Mouse (Mus musculus): ENCODE measurements around the gene Pcdh9. TPM values are rescaled to one million over a fixed set of nuclear protein-coding genes. Genes with fewer than 3 reads are reported as not detected.
A peak's percentile ranks its signal among the peaks of the same experiment; 100 is the strongest.

Gene Pcdh9
- polyA plus RNA-seq, 1 experiment: not detected

DNA sequence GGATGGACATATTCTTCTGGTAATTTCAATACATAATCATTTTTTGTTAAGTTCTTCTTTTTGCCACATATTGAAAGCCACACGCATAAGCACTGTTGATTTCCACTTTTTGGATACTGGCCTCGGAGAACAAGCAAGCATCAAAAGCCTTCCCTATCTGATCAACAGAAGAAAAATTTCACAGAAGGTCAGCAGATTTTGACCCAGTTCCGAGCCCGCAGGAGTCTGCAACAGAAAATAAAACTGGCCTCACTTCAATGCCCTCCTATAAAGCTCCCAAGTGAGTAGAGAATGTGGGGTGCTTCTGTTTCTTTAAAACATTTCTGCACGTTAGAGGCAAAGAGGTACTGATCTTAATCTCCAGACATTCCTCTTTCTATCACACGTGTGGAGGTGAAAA, 63.3 kb downstream of the Pcdh9 start:
- H3K27ac ChIP-seq (ENCODE audit: insufficient read depth, low read depth, low read length): no peak overlapping the region
- WGBS: 44% methylated on average over 6 of the region's 6 CpGs
- no peak overlapping the region for H3K4me3 ChIP-seq (ENCODE audit: insufficient read depth, low read depth, low read length)
- TF ChIP-seq CTCF (IDR thresholded peaks at IDR 0.05; ENCODE audit: insufficient read depth, low read depth, low read length) (no peak), POLR2A (IDR thresholded peaks at IDR 0.05; ENCODE audit: insufficient read depth, low read depth, low read length) (no peak)
- peaks cover 2% of the 10 kb centered on the region; the same call in 1 of the 2 replicates for H3K4me1 ChIP-seq (ENCODE audit: control insufficient read depth, insufficient read depth, low read length)

GRCm38 (mm10) chr14:93826042-93826462, 64.4 kb downstream of the Pcdh9 start:
- peaks cover 2% of the 10 kb centered on the region; the same call in 1 of the 2 replicates for H3K4me1 ChIP-seq (ENCODE audit: control insufficient read depth, insufficient read depth, low read length)
- WGBS: 52% methylated on average over 6 of the region's 6 CpGs
- no peak overlapping the region for H3K4me3 ChIP-seq (ENCODE audit: insufficient read depth, low read depth, low read length)
- TF ChIP-seq POLR2A (IDR thresholded peaks at IDR 0.05; ENCODE audit: insufficient read depth, low read depth, low read length) (no peak), CTCF (IDR thresholded peaks at IDR 0.05; ENCODE audit: insufficient read depth, low read depth, low read length) (no peak)
- 0 out of 2 replicates have a peak overlapping the region, but pooled peaks have one; percentile 16 for H3K27ac ChIP-seq (ENCODE audit: insufficient read depth, low read depth, low read length)

GRCm38 (mm10) chr14:93818845-93819244, 71.6 kb downstream of the Pcdh9 start:
- no peak for TF ChIP-seq CTCF (IDR thresholded peaks at IDR 0.05; ENCODE audit: insufficient read depth, low read depth, low read length)
- TF ChIP-seq POLR2A (IDR thresholded peaks at IDR 0.05; ENCODE audit: insufficient read depth, low read depth, low read length): no peak
- no peak overlapping the region for H3K4me3 ChIP-seq (ENCODE audit: insufficient read depth, low read depth, low read length)
- 87% methylated on average over 4 of the region's 4 CpGs for WGBS

GRCm38 (mm10) chr14:93817591-93817990, 72.9 kb downstream of the Pcdh9 start:
- Histone ChIP-seq H3K27ac (ENCODE audit: insufficient read depth, low read depth, low read length) (no peak overlapping the region), H3K4me1 (ENCODE audit: control insufficient read depth, insufficient read depth, low read length) (no peaks in the 10 kb centered on the region), H3K4me3 (ENCODE audit: insufficient read depth, low read depth, low read length) (no peak overlapping the region)
- TF ChIP-seq POLR2A (IDR thresholded peaks at IDR 0.05; ENCODE audit: insufficient read depth, low read depth, low read length) (no peak), CTCF (IDR thresholded peaks at IDR 0.05; ENCODE audit: insufficient read depth, low read depth, low read length) (no peak)
- 52% methylated on average over 4 of the region's 4 CpGs for WGBS

More at GRCm38 (mm10) chr14:93818845-93819244, 71.6 kb downstream of the Pcdh9 start:
- no peaks in the 10 kb centered on the region for H3K4me1 ChIP-seq (ENCODE audit: control insufficient read depth, insufficient read depth, low read length)
- no peak overlapping the region for H3K27ac ChIP-seq (ENCODE audit: insufficient read depth, low read depth, low read length)

GRCm38 (mm10) chr14:93794530-93794929, 95.9 kb downstream of the Pcdh9 start:
- Histone ChIP-seq H3K4me3 (ENCODE audit: insufficient read depth, low read depth, low read length) (no peak overlapping the region), H3K27ac (ENCODE audit: insufficient read depth, low read depth, low read length) (no peak overlapping the region), H3K4me1 (ENCODE audit: control insufficient read depth, insufficient read depth, low read length) (no peaks in the 10 kb centered on the region)
- TF ChIP-seq CTCF (IDR thresholded peaks at IDR 0.05; ENCODE audit: insufficient read depth, low read depth, low read length): no peak
- no peak for TF ChIP-seq POLR2A (IDR thresholded peaks at IDR 0.05; ENCODE audit: insufficient read depth, low read depth, low read length)
- WGBS: 75% methylated on average over 3 of the region's 3 CpGs

- no peak overlapping the region for H3K27ac ChIP-seq (ENCODE audit: insufficient read depth, low read depth, low read length)
- TF ChIP-seq POLR2A (IDR thresholded peaks at IDR 0.05; ENCODE audit: insufficient read depth, low read depth, low read length) (no peak), CTCF (IDR thresholded peaks at IDR 0.05; ENCODE audit: insufficient read depth, low read depth, low read length) (no peak)
- no peak overlapping the region for H3K4me3 ChIP-seq (ENCODE audit: insufficient read depth, low read depth, low read length)
- WGBS: 90% methylated on average over 4 of the region's 4 CpGs
- H3K4me1 ChIP-seq (ENCODE audit: control insufficient read depth, insufficient read depth, low read length): no peaks in the 10 kb centered on the region
Measured at GRCm38 (mm10) chr14:93786234-93786633, 104.2 kb downstream of the Pcdh9 start.

DNA sequence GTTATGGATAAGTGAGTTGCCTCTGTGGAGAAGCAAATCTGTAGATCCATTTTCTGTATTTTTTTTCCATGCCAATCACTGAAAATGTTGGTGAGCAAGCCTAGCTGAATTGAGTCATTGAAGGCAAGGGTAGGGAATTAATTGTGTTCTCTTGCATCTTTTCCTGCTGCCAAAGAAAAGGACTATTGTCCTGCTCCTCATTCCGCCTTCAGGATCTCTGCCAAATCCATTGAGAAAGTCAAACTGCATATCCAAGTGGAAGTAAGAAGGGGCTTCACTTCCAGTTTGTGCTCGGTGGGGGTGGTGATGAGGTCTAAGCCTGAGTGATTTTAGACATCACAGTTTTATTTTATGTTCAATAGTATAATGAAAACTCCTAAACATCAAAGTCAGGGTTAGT, 105.4 kb downstream of the Pcdh9 start:
- Histone ChIP-seq H3K4me3 (ENCODE audit: insufficient read depth, low read depth, low read length) (no peak overlapping the region), H3K27ac (ENCODE audit: insufficient read depth, low read depth, low read length) (no peak overlapping the region), H3K4me1 (ENCODE audit: control insufficient read depth, insufficient read depth, low read length) (no peaks in the 10 kb centered on the region)
- WGBS: 45% methylated on average over 2 of the region's 2 CpGs
- no peak for TF ChIP-seq CTCF (IDR thresholded peaks at IDR 0.05; ENCODE audit: insufficient read depth, low read depth, low read length)
- TF ChIP-seq POLR2A (IDR thresholded peaks at IDR 0.05; ENCODE audit: insufficient read depth, low read depth, low read length): no peak

- H3K4me1 ChIP-seq (ENCODE audit: control insufficient read depth, insufficient read depth, low read length): no peaks in the 10 kb centered on the region
- no peak overlapping the region for H3K27ac ChIP-seq (ENCODE audit: insufficient read depth, low read depth, low read length)
- WGBS: 86% methylated on average over 2 of the region's 2 CpGs
- TF ChIP-seq CTCF (IDR thresholded peaks at IDR 0.05; ENCODE audit: insufficient read depth, low read depth, low read length): no peak
- TF ChIP-seq POLR2A (IDR thresholded peaks at IDR 0.05; ENCODE audit: insufficient read depth, low read depth, low read length): no peak
- no peak overlapping the region for H3K4me3 ChIP-seq (ENCODE audit: insufficient read depth, low read depth, low read length)
Measured at GRCm38 (mm10) chr14:93762855-93763254, 127.6 kb downstream of the Pcdh9 start.

GRCm38 (mm10) chr14:93734077-93734673, 156.3 kb downstream of the Pcdh9 start:
- 70% methylated on average over 10 of the region's 10 CpGs for WGBS
- H3K4me1 ChIP-seq (ENCODE audit: control insufficient read depth, insufficient read depth, low read length): no peaks in the 10 kb centered on the region
- TF ChIP-seq CTCF (IDR thresholded peaks at IDR 0.05; ENCODE audit: insufficient read depth, low read depth, low read length): no peak
- TF ChIP-seq POLR2A (IDR thresholded peaks at IDR 0.05; ENCODE audit: insufficient read depth, low read depth, low read length): no peak
- H3K4me3 ChIP-seq (ENCODE audit: insufficient read depth, low read depth, low read length): no peak overlapping the region
- H3K27ac ChIP-seq (ENCODE audit: insufficient read depth, low read depth, low read length): no peak overlapping the region
